Mouse (Mus musculus): ENCODE measurements around the gene Gm45717. TPM values are rescaled to one million over a fixed set of nuclear protein-coding genes. Genes with fewer than 3 reads are reported as not detected.

Gm45717 gene
- total RNA-seq, 2 experiments from 2014 or later = not detected

DNA sequence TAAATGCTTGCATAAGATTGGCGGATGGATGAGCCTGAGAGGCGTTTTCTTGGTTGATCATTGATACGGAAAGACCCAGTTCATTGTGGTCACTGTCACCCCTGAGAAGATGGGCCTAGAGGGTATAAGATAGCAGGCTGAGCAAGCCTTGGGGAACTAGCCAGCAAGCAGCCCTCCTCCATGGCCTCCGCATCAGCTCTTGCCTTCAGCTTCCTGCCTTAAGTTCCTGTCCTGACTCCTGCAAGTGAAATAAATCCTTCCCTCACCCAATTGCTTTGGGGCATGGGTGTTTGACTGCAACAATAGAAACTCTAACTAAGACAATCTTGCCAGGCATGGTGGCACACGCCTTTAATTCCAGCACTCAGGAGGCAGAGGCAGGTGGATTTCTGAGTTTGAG lies 4.3 kb upstream of the Gm45717 start:
- DNase-seq = no peak
- no peak overlapping the region for H3K4me3 ChIP-seq
- peak overlapping the region; percentile 74 for H3K27ac ChIP-seq
- intact Hi-C loops (cut with DNase I) = no loop called here
- TF ChIP-seq CTCF (IDR thresholded peaks at IDR 0.05) = no peak

DNA sequence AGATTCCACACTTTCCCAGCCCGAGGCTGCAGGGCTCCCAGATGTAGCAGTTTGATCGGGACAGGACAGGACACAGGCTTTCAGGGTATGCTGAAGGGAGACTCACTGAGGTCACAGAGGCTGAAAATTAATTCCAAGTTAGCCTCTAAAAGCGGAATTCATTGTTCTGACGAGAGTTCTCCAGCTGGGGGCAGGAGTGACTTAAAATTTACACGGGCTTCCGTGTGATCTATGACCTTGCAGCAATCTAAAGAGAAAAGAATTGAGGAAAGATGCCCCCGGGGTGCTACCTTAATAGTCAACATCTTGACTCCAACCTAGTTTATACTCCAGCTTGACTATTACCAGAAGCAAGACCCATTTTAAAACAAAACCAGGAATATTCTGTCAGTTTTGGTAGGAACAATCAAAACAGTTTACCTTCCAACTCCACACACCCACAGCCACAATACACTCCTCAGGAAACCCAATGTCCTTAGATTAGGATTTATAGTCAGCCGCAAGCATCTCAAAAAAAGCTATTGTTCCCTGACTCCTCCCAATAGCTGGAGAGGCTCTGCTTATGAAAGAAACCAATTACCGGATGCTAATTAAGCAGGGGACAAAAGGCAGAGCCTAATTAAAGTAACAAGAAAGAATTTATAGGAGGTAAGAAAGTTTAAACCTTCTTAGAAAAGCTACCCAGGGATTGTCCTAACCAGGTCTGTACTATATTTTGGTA lies 3.6 kb upstream of the Gm45717 start:
- Histone ChIP-seq H3K4me3 (no peak overlapping the region), H3K27ac (peak overlapping the region; percentile 74)
- TF ChIP-seq CTCF (IDR thresholded peaks at IDR 0.05) = peak; percentile 59
- intact Hi-C loops (cut with DNase I) = loop anchor here (2.0 kb wide), 2 partner anchors 49 to 53 kb away; no protein-coding TSS in a partner anchor
- peak; percentile 52 for DNase-seq

DNA sequence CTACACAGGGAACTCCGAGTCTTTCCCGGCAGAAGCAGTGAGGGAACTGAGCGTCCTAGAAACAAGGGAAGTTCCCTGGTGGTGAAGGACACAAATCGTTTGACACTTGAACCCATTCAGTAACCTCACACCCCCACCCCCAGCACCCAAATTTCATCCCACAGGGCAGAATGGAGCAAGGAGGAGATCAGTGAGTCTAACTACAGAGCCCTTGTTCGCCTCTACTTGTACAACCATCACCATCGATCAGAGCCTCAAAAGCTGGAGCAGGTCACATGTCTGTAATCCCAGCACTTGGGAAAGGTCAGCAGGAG lies 776 bp upstream of the Gm45717 start:
- intact Hi-C loops (cut with DNase I) = loop anchor here (2.0 kb wide), 1 partner anchor 90 kb away; no protein-coding TSS in a partner anchor
- no peak for TF ChIP-seq CTCF (IDR thresholded peaks at IDR 0.05)
- Histone ChIP-seq H3K4me3 (peak overlapping the region; percentile 82), H3K27ac (peak overlapping the region; percentile 92)
- DNase-seq = no peak

DNA sequence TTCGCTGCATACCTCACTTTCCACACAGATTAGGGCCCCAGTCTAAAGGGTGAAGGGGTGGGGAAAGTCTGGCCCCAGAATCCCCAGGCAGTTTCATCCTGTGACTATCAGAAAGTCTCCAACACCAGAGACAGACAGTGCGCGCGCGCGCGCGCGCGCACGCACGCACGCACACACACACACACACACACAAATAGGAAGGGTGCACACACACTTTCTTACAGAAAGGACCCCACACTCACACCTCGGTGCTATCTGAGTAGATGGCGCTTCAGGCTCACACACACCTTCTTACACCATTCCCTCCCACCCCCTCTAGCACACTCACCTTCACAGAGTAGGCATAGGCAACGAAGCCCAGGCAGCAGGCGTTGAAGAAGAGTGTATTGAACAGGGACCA lies 395 bp downstream of the Gm45717 start:
- DNase-seq = no peak
- intact Hi-C loops (cut with DNase I) = no loop called here
- no peak for TF ChIP-seq CTCF (IDR thresholded peaks at IDR 0.05)
- peak overlapping the region; percentile 92 for H3K27ac ChIP-seq
- peak overlapping the region; percentile 82 for H3K4me3 ChIP-seq

DNA sequence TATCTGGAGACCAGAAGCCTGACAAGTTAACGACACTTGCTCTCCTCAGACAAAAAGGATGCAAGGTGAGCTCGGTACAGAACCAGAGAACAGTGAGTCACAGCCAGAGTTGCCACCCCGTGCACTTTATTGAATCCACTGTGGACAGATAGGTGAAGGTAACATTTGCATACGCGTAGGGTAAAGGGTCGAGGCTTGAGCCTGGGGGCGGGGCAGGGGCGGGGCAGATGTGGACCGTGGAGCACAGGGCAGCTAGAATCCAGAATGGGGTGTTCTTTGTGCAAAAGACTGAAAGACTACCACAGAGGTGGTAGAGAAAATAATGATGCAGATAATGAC lies 1.0 kb downstream of the Gm45717 start:
- Histone ChIP-seq H3K27ac (peak overlapping the region; percentile 92), H3K4me3 (peak overlapping the region; percentile 82)
- no peak for TF ChIP-seq CTCF (IDR thresholded peaks at IDR 0.05)
- intact Hi-C loops (cut with DNase I) = no loop called here
- peak; percentile 45 for DNase-seq

DNA sequence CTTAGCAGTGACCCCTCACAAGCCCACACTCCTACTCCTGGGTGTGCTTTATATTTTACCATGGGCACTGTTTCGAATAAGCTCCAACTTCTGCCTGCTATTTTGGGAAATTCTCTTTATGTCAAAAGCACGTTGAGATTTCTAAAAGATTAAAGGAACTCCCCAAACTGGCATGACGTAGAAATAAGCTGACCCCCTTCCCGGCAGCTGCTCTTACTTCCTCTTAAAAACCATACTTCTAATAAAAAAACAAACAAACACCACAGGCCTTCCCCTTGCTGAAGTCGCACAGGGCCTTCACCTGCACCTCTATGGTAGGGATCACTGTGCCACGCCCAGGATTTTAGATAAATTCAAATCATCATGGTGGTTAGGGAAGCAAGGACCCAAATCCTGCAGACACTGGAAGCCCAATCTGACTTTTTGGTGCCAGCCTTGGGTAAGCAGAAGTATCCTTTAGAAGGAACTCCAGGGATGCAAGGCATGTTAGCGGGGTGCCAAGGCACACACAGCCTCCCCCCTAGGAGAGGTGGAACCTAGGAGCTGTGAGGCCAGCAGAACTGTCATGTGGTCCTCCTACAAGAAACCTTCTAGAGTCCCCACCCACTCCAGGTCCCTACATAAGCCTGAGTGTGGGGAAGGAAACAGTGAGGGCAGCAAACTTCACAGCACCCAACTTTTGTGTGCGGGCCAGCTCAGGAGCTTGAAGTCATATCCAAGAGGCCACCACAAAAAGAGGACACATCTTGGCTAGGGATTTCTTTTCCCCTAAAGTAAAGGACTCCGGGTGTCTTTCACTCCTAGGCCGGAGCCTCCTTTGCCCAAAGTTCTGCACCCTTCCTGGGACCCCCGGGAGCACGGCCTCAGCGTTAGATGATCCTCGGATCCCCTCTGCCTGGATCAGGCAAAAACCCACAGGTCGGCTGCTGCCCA lies 1.7 kb downstream of the Gm45717 start:
- DNase-seq = peak; percentile 42
- intact Hi-C loops (cut with DNase I) = no loop called here
- Histone ChIP-seq H3K27ac (peak overlapping the region; percentile 92), H3K4me3 (peak overlapping the region; percentile 82)
- TF ChIP-seq CTCF (IDR thresholded peaks at IDR 0.05) = no peak

DNA sequence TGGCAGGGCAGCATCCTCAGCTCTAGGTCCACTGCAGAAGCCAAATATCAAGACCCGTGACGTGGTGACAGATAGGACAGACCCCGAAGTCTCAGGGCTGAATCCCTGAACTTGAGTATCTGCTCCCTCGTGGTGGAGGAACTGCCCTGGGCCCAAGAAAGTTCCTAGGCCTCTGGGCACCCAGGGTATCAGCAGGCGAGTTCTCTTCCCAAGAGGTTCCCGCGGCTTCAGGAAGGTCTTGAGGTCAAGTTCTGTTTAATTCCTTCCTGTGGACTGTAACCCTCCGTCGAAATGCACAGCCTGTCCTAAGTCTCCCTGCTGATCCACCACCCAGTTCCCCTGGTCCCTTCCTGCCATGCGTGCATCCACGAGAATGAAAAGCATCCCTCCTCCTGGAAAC lies 2.6 kb downstream of the Gm45717 start:
- peak overlapping the region; percentile 82 for H3K4me3 ChIP-seq
- DNase-seq = no peak
- H3K27ac ChIP-seq = peak overlapping the region; percentile 92
- intact Hi-C loops (cut with DNase I) = no loop called here
- no peak for TF ChIP-seq CTCF (IDR thresholded peaks at IDR 0.05)

DNA sequence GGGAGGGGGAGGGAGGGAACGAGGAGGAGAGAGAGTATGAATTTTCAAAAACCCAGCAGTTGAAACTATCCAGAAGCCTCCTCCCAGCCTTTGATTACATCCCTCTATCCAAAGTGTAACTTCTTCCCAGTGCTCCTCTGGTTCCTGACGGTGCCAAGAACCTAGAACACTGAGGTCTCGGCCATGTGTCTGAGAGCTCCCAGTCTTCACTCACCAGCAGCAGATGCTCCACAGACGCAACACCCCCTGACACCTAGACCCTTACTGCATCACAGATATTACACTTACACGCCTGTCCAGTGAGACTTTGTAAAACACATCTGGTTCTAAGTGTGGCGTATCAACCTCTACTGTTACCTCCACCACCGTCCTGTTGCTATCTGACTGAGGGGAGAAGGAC lies 3.3 kb downstream of the Gm45717 start:
- Histone ChIP-seq H3K27ac (peak overlapping the region; percentile 92), H3K4me3 (peak overlapping the region; percentile 82)
- intact Hi-C loops (cut with DNase I) = no loop called here
- no peak for DNase-seq
- TF ChIP-seq CTCF (IDR thresholded peaks at IDR 0.05) = no peak

DNA sequence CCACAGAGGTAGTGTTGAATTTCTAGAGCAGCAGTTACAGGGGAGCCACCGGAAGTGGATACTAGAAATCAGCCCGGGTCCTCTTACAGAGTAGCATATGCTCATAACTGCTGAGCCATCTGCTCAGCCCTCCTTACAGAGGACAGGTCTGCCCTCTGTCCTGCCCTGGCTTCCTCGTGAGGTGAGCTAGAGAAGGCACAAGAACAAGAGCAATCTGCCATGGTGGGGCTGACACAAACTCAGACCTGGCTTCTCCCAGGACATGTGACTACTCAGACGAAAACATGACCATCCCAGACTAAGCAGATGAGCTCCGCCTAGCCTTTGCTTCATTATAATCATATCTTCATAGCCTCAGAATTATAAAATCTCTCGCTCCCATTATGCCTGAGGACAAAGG lies 4.0 kb downstream of the Gm45717 start:
- no peak for TF ChIP-seq CTCF (IDR thresholded peaks at IDR 0.05)
- intact Hi-C loops (cut with DNase I) = no loop called here
- no peak for DNase-seq
- peak overlapping the region; percentile 92 for H3K27ac ChIP-seq
- peak overlapping the region; percentile 47 for H3K4me3 ChIP-seq

DNA sequence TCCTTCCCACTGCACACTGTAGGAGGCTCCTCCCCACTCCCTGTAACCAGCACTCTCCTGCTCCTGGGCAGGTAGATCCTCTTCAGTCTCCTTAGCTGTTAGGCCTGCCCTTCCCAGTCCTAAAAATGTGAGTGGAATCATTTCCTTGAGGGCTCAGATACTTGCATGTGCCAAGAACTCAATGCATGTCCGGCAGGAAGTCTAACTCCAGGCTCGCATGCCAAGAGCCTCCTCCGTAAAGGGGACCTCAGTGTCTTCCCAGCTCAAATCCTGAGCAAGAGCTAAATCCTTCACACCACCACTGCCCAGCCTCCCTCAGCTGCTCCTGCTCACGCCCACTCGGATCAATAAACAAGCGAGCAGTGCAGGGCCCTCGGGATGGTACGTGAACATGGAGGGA lies 4.7 kb downstream of the Gm45717 start:
- intact Hi-C loops (cut with DNase I) = no loop called here
- Histone ChIP-seq H3K27ac (peak overlapping the region; percentile 92), H3K4me3 (peak overlapping the region; percentile 47)
- TF ChIP-seq CTCF (IDR thresholded peaks at IDR 0.05) = no peak
- peak; percentile 49 for DNase-seq

DNA sequence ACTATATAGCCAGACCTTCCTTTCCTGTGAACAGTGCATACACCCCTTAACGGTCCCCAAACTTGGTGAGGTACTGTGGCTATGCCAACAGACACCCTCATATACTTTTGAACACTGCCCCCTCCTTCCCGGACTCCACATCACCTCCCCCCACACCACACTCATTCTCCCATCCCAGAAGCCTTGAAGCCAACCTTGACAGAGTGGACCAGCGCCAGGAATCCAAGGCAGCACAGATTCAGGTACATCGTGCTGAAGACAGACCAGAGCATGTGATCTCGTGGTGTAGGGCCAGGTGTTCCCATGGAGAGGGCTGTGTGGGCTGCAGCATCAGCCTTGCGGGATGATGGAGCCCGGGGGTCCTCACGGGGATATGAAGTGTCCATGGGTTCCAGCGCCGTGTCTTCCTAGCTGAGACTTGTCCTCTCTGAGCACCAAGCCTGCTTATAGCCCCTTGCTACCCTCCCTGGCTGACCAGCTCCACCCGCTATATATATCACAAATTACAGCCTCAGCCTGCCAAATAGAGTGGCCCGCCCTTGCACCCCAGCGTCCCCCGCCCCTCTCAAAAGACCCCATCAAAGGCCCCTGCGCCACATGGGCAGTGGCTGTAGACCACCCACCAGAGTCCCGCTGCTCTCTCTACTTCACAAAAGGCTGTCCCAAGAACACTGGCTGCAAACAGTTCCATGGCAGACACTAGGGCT lies 5.8 kb downstream of the Gm45717 start, which contains the start of gene Ifitm5:
TSS of gene Ifitm5 (minus strand) at position 468 of the 707 bp plus-strand sequence.
- H3K4me3 ChIP-seq = peak within 1 kb of the TSS; percentile 47
- no peak for TF ChIP-seq CTCF (IDR thresholded peaks at IDR 0.05)
- no peak for DNase-seq
- H3K27ac ChIP-seq = peak within 1 kb of the TSS; percentile 92
- intact Hi-C loops (cut with DNase I) = no loop called here

DNA sequence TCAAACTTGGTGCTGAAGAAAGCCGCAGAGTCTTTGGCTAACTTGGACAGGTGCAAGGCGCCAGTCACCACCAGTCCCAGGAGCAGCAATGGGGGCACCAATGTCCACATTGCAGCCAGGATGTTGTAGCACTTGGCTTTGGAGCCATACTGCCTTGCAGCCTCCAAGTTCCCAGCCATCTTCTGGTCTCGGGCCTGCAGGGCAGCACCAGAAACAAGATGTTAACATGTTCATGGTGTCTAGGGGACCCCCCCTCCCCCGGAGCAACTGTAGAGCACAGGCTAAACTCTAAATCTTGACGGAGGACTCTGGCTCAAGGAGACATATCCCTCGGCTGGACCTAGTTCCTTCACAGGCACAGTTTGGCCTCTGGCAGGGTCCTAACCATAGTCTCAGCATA lies 6.5 kb downstream of the Gm45717 start:
- DNase-seq = no peak
- intact Hi-C loops (cut with DNase I) = no loop called here
- no peak for TF ChIP-seq CTCF (IDR thresholded peaks at IDR 0.05)
- Histone ChIP-seq H3K27ac (peak overlapping the region; percentile 92), H3K4me3 (no peak overlapping the region)

DNA sequence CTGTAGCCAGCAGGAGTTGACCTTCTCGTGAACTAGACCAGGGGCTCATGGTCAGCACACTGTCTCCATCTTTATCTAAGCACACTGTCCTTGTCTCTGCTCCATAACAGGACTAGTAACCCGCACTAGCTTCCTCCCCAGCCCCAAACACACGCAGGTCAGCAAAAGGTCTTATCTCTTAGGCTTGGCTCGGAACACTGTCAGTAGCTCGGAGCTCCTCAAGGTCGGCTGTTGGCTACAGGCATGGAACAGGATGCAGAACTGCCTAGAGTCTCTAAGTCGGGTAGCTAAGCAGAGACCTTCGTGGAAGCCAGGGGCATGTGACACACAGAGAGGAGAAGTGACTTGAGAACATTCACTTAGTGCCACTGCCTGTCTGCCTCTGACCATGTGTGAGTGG lies 7.6 kb downstream of the Gm45717 start:
- Histone ChIP-seq H3K27ac (peak overlapping the region; percentile 92), H3K4me3 (no peak overlapping the region)
- intact Hi-C loops (cut with DNase I) = no loop called here
- no peak for DNase-seq
- no peak for TF ChIP-seq CTCF (IDR thresholded peaks at IDR 0.05)

Measured in gastrocnemius, adult 2 months (tissue).